Mouse (Mus musculus) layer of hippocampus, postnatal 14 days (tissue): ENCODE results near the gene Zfp1. TPM values are rescaled to one million over a fixed set of nuclear protein-coding genes. Genes with fewer than 3 reads are reported as not detected.

Source experiments
- DNase-seq, 2 experiments: peaks; one replicate each; pipeline ENCODE4 v3.0.0; 2021 to 2022; ENCODE audit warnings: low spot score in 2 of 2, mixed read lengths in 1 of 2
- long read RNA-seq, 2 experiments: library from polyadenylated mRNA; stranded (forward); transcript quantifications; one replicate each; pipeline ENCODE4 v2.0.0; 2021
- total RNA-seq, 2 experiments: library from RNA; stranded (reverse); gene quantifications; 2 replicates each; pipeline ENCODE4 v1.2.3; 2021

The Zfp1 gene
- total RNA-seq: 10 to 100 TPM; 21.2 to 22.7 TPM
- long read RNA-seq, experiment 1, transcript Zfp1-201 (4 exons, 1,811 nt): major isoform, 13 of 22 reads
- long read RNA-seq, experiment 1, partial matches to known transcripts: 0 of 22 reads
- long read RNA-seq, experiment 1, other reads (novel, unspliced or antisense): 4 of 22 reads
- long read RNA-seq, experiment 2, transcript Zfp1-201 (4 exons, 1,811 nt): major isoform, 8 of 16 reads
- long read RNA-seq, experiment 2, partial matches to known transcripts: 0 of 16 reads
- long read RNA-seq, experiment 2, other reads (novel, unspliced or antisense): 4 of 16 reads

- DNase-seq: peak; percentile 93 to 96
Measured at GRCm38 (mm10) chr8:111643264-111644141, at the start of gene Zfp1. Gene Zfp1, plus strand, starts transcription at chr8:111643401.

DNA sequence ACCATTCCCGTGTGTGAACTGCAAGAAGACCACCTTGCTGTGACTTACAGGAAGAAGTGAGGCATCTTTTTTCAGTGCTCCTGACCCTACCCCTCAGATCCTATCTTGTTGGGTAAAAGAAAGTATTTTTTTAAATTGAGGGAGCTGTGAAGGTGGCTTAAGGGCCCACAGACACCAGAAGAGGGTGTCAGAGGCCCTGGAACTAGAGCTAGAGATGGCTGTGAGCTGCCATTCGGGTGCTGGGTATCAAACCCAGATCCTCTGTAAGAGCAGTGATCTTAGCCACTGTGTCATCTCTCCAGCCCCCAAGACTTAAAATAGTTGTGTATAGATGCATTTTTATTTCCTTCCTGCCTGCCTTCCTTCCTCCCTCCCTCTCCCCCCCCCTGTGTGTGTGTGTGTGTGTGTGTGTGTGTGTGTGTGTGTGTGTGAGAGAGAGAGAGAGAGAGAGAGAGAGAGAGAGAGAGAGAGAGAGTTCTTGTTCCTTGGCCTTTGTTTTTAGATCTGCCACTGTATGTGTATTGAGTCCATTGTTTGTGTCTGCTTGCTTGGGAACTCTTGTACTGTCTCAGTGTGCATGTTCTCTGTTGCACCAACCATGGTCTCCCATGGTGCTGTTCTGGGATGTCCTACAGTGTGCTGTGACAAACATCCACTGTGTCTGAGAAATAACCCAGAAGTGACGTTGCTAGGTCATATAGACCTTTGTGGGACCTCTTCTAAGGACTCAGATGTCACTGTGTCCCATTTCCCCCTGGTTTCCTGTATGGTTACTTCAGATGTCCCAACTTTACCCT is 49.0 kb upstream of the Zfp1 start:
- DNase-seq: no peak

DNA sequence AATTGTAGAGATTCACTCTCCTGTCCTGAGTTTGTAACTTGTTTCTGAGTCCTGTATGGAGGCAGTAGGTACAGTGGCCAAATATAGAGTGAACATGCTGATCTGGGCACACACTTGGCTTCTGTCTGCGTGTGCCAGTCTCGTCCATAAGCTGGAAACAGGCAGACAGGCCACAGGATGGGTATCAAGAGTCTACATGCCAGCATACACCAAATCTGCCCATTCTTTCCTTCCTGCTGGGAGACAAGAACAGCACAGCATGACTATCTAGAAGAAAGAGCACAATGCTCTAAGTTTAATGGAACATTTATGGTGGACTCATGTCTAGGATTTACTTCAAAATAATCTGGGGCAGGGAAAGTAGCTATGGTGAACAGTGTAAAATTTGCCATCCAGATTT is 48.2 kb upstream of the Zfp1 start:
- DNase-seq: no peak

- DNase-seq: peak in 1 of 2 experiments; percentile 33
Measured at GRCm38 (mm10) chr8:111595712-111596484, 47.3 kb upstream of the Zfp1 start.

DNA sequence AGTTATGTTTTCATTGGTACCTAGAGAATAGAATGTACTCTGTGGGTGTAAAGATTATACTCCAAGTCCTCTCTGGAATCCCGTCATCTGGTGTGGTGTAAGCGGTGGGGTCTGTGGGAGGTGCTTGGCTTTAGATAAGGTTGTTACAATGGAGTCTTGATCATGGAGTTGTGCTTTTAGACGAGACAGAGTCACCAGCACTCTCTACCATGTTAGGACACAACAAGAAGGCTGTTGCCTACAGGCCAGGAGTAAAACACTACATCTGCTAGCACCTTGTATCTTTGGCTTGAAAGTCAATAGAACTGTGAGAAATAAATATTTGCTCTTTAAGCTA is 46.7 kb upstream of the Zfp1 start:
- no peak for DNase-seq

GRCm38 (mm10) chr8:111597310-111597709 is 45.9 kb upstream of the Zfp1 start:
- DNase-seq: no peak

DNA sequence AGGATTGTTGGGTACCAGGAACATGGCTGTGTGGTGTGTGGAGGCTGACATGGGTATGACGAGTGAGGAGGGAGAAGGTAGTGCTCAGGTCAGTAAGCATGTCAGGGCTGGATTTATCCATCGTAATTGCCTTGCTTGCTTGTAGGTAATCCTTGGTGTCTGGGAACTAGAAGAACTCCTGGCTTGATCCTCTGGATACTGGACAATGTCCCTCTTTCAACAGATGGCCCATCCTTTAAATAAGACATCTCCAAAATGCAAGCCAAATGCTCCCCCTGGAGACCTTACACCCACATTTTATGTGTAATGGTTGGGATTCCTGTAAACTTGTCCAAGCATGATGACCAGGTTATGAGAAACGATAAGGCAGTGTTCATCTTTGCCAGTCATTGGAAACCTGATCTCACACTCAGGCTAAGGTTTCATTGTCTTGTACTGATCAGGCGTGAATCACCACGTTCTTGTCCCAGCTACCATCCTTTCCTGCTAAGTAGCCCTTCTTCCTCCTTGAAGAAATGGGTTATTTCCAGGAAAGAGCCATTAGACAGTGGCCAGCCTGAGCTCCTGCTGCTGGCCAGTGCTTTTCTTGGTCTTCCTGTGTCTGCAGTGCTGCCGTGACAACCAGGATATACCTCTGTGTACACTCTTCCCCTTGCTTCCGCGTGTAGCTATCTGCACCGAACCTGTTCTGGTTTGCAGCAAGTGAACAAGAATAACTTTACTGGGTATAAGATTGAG is 43.3 kb upstream of the Zfp1 start:
- no peak for DNase-seq

GRCm38 (mm10) chr8:111602050-111602449 is 41.2 kb upstream of the Zfp1 start:
- peak; percentile 31 to 47 for DNase-seq

- no peak for DNase-seq
Measured at GRCm38 (mm10) chr8:111604986-111605385, 38.2 kb upstream of the Zfp1 start.

- DNase-seq: no peak
Measured at GRCm38 (mm10) chr8:111606961-111607360, 36.2 kb upstream of the Zfp1 start.

DNA sequence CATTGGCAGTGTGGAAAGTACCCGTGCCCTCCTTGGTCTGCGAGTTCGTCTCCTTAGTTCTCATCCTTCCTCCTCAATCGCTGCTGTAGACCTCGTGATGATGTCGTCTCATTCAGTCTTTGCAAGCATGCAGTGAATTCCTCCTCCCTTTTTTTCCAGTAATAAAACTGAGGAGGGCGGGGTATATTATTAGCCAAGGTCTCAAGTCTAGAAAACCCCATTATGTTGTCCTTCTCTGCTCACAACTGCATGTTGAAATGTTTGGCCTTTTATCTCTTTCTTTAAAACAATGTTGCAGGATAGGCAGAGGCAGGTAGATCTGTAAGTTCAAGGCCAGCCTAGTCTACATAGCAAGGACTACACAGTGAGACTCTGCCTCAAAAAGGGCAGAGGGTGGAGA is 35.8 kb upstream of the Zfp1 start:
- DNase-seq: no peak

- no peak for DNase-seq
Measured at GRCm38 (mm10) chr8:111613181-111613580, 30.0 kb upstream of the Zfp1 start.

- DNase-seq: no peak
Measured at GRCm38 (mm10) chr8:111614786-111615701, 28.2 kb upstream of the Zfp1 start.

GRCm38 (mm10) chr8:111617812-111618211 is 25.4 kb upstream of the Zfp1 start:
- no peak for DNase-seq

DNA sequence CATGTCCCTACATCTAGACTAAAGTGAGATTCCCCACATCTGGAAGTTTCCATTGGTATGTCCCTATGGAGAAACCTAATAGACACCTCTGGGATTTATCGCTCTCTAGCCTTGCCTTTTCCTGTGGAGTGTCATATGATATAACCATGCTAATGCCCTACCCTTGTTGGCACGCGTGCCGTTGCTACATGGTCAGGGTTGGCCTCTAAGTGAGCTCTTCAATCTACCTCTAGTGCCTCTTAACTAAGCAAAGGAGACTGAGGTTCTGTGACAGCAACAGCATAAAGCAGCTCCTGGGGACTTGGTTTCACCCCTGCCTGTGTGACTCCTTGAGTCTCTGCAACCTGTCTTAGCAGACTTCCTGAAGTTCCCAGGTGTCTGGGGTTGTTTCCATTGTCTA is 24.9 kb upstream of the Zfp1 start:
- no peak for DNase-seq

- DNase-seq: no peak
Measured at GRCm38 (mm10) chr8:111619936-111620335, 23.3 kb upstream of the Zfp1 start.

DNA sequence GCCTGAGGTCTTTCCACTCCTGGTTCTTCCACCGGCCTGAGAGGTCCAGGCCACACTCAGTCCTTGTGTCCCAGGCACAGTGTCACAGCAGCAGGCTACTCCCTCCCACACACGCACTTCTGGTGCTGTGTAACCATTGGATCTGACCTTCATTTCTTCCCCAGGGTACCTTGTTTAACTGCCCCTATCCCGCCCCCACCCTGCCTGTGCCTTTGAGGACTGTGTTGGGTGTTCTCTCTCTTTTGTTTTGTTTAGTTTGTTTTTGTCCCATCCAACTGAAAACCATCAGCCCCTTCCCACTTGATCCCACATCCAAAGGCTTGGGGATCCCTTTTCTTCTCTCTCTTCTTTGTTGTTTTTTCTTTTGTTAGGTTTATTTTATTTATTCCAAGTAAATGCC is 21.1 kb upstream of the Zfp1 start:
- DNase-seq: no peak

GRCm38 (mm10) chr8:111622553-111622952 is 20.6 kb upstream of the Zfp1 start:
- no peak for DNase-seq
